Mouse (Mus musculus) spleen, postnatal 10 days (tissue): ENCODE results near the gene Ccr1.

Experiments
- DNase-seq, 2 experiments: peaks; one replicate each; pipeline ENCODE4 v3.0.0; 2021 to 2022; ENCODE audit warnings: low spot score in 2 of 2

The Ccr1 gene

GRCm38 (mm10) chr9:123956892-123957291, 11.6 kb downstream of the Ccr1 start:
- no peak for DNase-seq

GRCm38 (mm10) chr9:123953551-123953950, 14.9 kb downstream of the Ccr1 start:
- no peak for DNase-seq

- DNase-seq = no peak
Measured at GRCm38 (mm10) chr9:123951176-123951575, 17.3 kb downstream of the Ccr1 start.

GRCm38 (mm10) chr9:123949432-123949831, 19.1 kb downstream of the Ccr1 start:
- DNase-seq = no peak

GRCm38 (mm10) chr9:123947815-123948214, 20.7 kb downstream of the Ccr1 start:
- no peak for DNase-seq

GRCm38 (mm10) chr9:123942025-123942424, 26.5 kb downstream of the Ccr1 start:
- peak in 1 of 2 experiments; percentile 8 for DNase-seq

GRCm38 (mm10) chr9:123941316-123941715, 27.2 kb downstream of the Ccr1 start:
- peak in 1 of 2 experiments; percentile 11 for DNase-seq

- peak in 1 of 2 experiments; percentile 3 for DNase-seq
Measured at GRCm38 (mm10) chr9:123940628-123941027, 27.9 kb downstream of the Ccr1 start.

- no peak for DNase-seq
Measured at GRCm38 (mm10) chr9:123940168-123940567, 28.3 kb downstream of the Ccr1 start.

GRCm38 (mm10) chr9:123937989-123938388, 30.5 kb downstream of the Ccr1 start:
- peak in 1 of 2 experiments; percentile 3 for DNase-seq

GRCm38 (mm10) chr9:123936604-123937280, 31.8 kb downstream of the Ccr1 start:
- DNase-seq = peak in 1 of 2 experiments; percentile 4

GRCm38 (mm10) chr9:123935776-123936175, 32.7 kb downstream of the Ccr1 start:
- DNase-seq = peak in 1 of 2 experiments; percentile 2

GRCm38 (mm10) chr9:123935346-123935745, 33.1 kb downstream of the Ccr1 start:
- peak in 1 of 2 experiments; percentile 2 for DNase-seq

- peak in 1 of 2 experiments; percentile 2 for DNase-seq
Measured at GRCm38 (mm10) chr9:123933716-123934445, 34.6 kb downstream of the Ccr1 start.

- peak in 1 of 2 experiments; percentile 6 for DNase-seq
Measured at GRCm38 (mm10) chr9:123932911-123933675, 35.4 kb downstream of the Ccr1 start.

- DNase-seq = peak; percentile 13 to 32
Measured at GRCm38 (mm10) chr9:123931761-123932700, 36.5 kb downstream of the Ccr1 start.

- DNase-seq = no peak
Measured at GRCm38 (mm10) chr9:123930926-123931325, 37.6 kb downstream of the Ccr1 start.

- peak; percentile 24 to 28 for DNase-seq
Measured at GRCm38 (mm10) chr9:123930476-123930875, 38.0 kb downstream of the Ccr1 start.

GRCm38 (mm10) chr9:123929936-123930335, 38.6 kb downstream of the Ccr1 start:
- peak in 1 of 2 experiments; percentile 11 for DNase-seq

GRCm38 (mm10) chr9:123928759-123929246, 39.7 kb downstream of the Ccr1 start:
- DNase-seq = peak; percentile 54 to 72
